Mouse (Mus musculus) embryonic facial prominence, embryonic 11.5 days (tissue): ENCODE data around the gene Slc27a5. TPM values are rescaled to one million over a fixed set of nuclear protein-coding genes. Genes with fewer than 3 reads are reported as not detected.

Source experiments
- ATAC-seq: fragments of 200-750 bp; cut with Nextera tagmentation; replicated peaks from 2 replicates; pipeline ENCODE4 v1.8.0; 2017; ENCODE audit warnings: low read depth; ENCODE audit not compliant: insufficient number of reproducible peaks, low FRiP score, low TSS enrichment
- DNase-seq: peaks from one replicate; pipeline ENCODE4 v3.0.0-alpha.2; 2015; ENCODE audit warnings: low spot score
- H3K27ac ChIP-seq: fragments of 300-500 bp; sonication (generic); replicated peaks from 2 replicates; pipeline ENCODE4 v1.5.1; 2014; ENCODE audit warnings: mild to moderate bottlenecking, low read depth, low read length, control low read depth
- H3K27me3 ChIP-seq: fragments of 300-500 bp; sonication (generic); 2 replicates; pipeline ENCODE4 v1.6.1; 2014; ENCODE audit warnings: mild to moderate bottlenecking, low read length, moderate library complexity, mixed read lengths; ENCODE audit not compliant: control insufficient read depth, insufficient read depth
- H3K36me3 ChIP-seq: fragments of 300-500 bp; sonication (generic); replicated peaks from 2 replicates; pipeline ENCODE4 v1.6.1; 2014; ENCODE audit warnings: low read depth, mild to moderate bottlenecking, low read length, moderate library complexity, mixed read lengths; ENCODE audit not compliant: control insufficient read depth, insufficient read depth
- H3K4me1 ChIP-seq: fragments of 300-500 bp; sonication (generic); 2 replicates; pipeline ENCODE4 v1.6.1; 2014; ENCODE audit warnings: low read length, mixed read lengths; ENCODE audit not compliant: control insufficient read depth, insufficient read depth
- H3K4me2 ChIP-seq: fragments of 300-500 bp; sonication (generic); 2 replicates; pipeline ENCODE4 v1.6.1; 2014; ENCODE audit warnings: low read depth, mild to moderate bottlenecking, control low read depth, low read length, moderate library complexity
- H3K4me3 ChIP-seq: fragments of 300-500 bp; sonication (generic); 2 replicates; pipeline ENCODE4 v1.5.1; 2014; ENCODE audit warnings: low read depth, low read length, control low read depth
- H3K9ac ChIP-seq: fragments of 300-500 bp; sonication (generic); replicated peaks from 2 replicates; pipeline ENCODE4 v1.6.1; 2014; ENCODE audit warnings: mild to moderate bottlenecking, control low read depth, low read length
- H3K9me3 ChIP-seq: fragments of 300-500 bp; sonication (generic); replicated peaks from 2 replicates; pipeline ENCODE4 v1.6.1; 2016; ENCODE audit warnings: mild to moderate bottlenecking, low read length, inconsistent platforms, mixed read lengths; ENCODE audit not compliant: control insufficient read depth
- WGBS: fragments of 180-500 bp; shearing (Covaris S2); extraction: QIAGEN DNeasy Blood & Tissue Kit; methylation state at CpG from one replicate; pipeline ENCODE4 v1.1.7; 2014; 5-methylcytosine and 5-hydroxymethylcytosine counted together
- polyA plus RNA-seq: library from polyadenylated mRNA; unstranded; fragments of >200 nt; fragmentation: Nextera tagmentation; extraction: Ambion mirVana; gene quantifications from 2 replicates; pipeline ENCODE4 v1.2.1, GENCODE M21; 2014

Gene Slc27a5
- polyA plus RNA-seq, 1 experiment from 2014 or later: not detected

- DNase-seq: no peak
- Histone ChIP-seq H3K36me3 (no peaks in the 10 kb centered on the region), H3K9ac (no peak overlapping the region), H3K27me3 (no peaks in the 10 kb centered on the region), H3K9me3 (no peaks in the 10 kb centered on the region), H3K4me1 (no peaks in the 10 kb centered on the region), H3K4me2 (no peak overlapping the region), H3K27ac (no peak overlapping the region), H3K4me3 (no peak overlapping the region)
- 74% methylated on average over 5 of the region's 5 CpGs for WGBS
- ATAC-seq: no peak
These were observed 40.5 kb downstream of the Slc27a5 start for GRCm38 (mm10) chr7:12957511-12957910.

- DNase-seq (no peak), ATAC-seq (no peak)
- Histone ChIP-seq H3K27ac (no peak overlapping the region), H3K27me3 (no peaks in the 10 kb centered on the region), H3K9ac (no peak overlapping the region), H3K4me2 (no peak overlapping the region), H3K36me3 (no peaks in the 10 kb centered on the region), H3K9me3 (no peaks in the 10 kb centered on the region), H3K4me3 (no peak overlapping the region), H3K4me1 (no peaks in the 10 kb centered on the region)
- 64% methylated on average over 3 of the region's 3 CpGs for WGBS
These were observed 43.1 kb downstream of the Slc27a5 start for GRCm38 (mm10) chr7:12954896-12955295.

GRCm38 (mm10) chr7:12949872-12950229, 48.1 kb downstream of the Slc27a5 start:
- Histone ChIP-seq H3K27me3 (no peaks in the 10 kb centered on the region), H3K9me3 (no peaks in the 10 kb centered on the region), H3K9ac (peak overlapping the region; percentile 67), H3K4me3 (peak overlapping the region; percentile 38), H3K27ac (peak overlapping the region; percentile 63), H3K36me3 (no peaks in the 10 kb centered on the region), H3K4me2 (peak overlapping the region; percentile 66), H3K4me1 (no peaks in the 10 kb centered on the region)
- DNase-seq (no peak), ATAC-seq (no peak)
- WGBS: 7% methylated on average over 16 of the region's 16 CpGs

- DNase-seq (peak; percentile 99), ATAC-seq (peak; percentile 97)
- WGBS: 8% methylated on average over 35 of the region's 35 CpGs
- H3K4me2 ChIP-seq: peak overlapping the region; percentile 66
- peak overlapping the region; percentile 63 for H3K27ac ChIP-seq
- peak overlapping the region; percentile 38 for H3K4me3 ChIP-seq
- H3K36me3 ChIP-seq: no peaks in the 10 kb centered on the region
- H3K4me1 ChIP-seq: no peaks in the 10 kb centered on the region
- H3K9ac ChIP-seq: peak overlapping the region; percentile 67
- H3K27me3 ChIP-seq: no peaks in the 10 kb centered on the region
- no peaks in the 10 kb centered on the region for H3K9me3 ChIP-seq
These were observed 48.7 kb downstream of the Slc27a5 start for GRCm38 (mm10) chr7:12949032-12949871.

- ATAC-seq (no peak), DNase-seq (peak; percentile 20)
- H3K4me3 ChIP-seq: no peak overlapping the region
These were observed 54.5 kb downstream of the Slc27a5 start for GRCm38 (mm10) chr7:12943488-12943887.

GRCm38 (mm10) chr7:12940599-12940998, 57.4 kb downstream of the Slc27a5 start:
- no peak overlapping the region for H3K4me2 ChIP-seq
- H3K9ac ChIP-seq: no peak overlapping the region
- H3K4me1 ChIP-seq: no peaks in the 10 kb centered on the region
- no peak overlapping the region for H3K4me3 ChIP-seq
- 85% methylated on average over 4 of the region's 4 CpGs for WGBS
- no peaks in the 10 kb centered on the region for H3K9me3 ChIP-seq
- H3K36me3 ChIP-seq: no peaks in the 10 kb centered on the region
- H3K27ac ChIP-seq: no peak overlapping the region
- no peaks in the 10 kb centered on the region for H3K27me3 ChIP-seq
- DNase-seq (no peak), ATAC-seq (no peak)

More at GRCm38 (mm10) chr7:12943488-12943887, 54.5 kb downstream of the Slc27a5 start:
- Histone ChIP-seq H3K9ac (no peak overlapping the region), H3K4me2 (no peak overlapping the region), H3K27me3 (no peaks in the 10 kb centered on the region), H3K9me3 (no peaks in the 10 kb centered on the region), H3K27ac (no peak overlapping the region), H3K36me3 (no peaks in the 10 kb centered on the region), H3K4me1 (no peaks in the 10 kb centered on the region)

Other genes starting within 250 kb of the Slc27a5 start
- 15.1 and 18.6 TPM in 2 replicates for gene Zscan18, start 194.6 kb downstream of the Slc27a5 start, polyA plus RNA-seq
- gene Zfp329, start 179.3 kb downstream of the Slc27a5 start, polyA plus RNA-seq: 15.9 and 18.6 TPM in 2 replicates
- 37.6 and 39.0 TPM in 2 replicates for gene Zfp110, start 163.4 kb downstream of the Slc27a5 start, polyA plus RNA-seq
- 6.5 and 6.9 TPM in 2 replicates for gene Zfp128, start 117.0 kb downstream of the Slc27a5 start, polyA plus RNA-seq
- gene Zscan22, start 100.4 kb downstream of the Slc27a5 start, polyA plus RNA-seq: 26.4 and 27.5 TPM in 2 replicates
- gene Rps5, start 75.9 kb downstream of the Slc27a5 start, polyA plus RNA-seq: 950 and 1,039 TPM in 2 replicates
- gene Rnf225, start 70.8 kb downstream of the Slc27a5 start, polyA plus RNA-seq: 0.56 and 0.69 TPM in 2 replicates
- 7.9 and 8.9 TPM in 2 replicates for gene Zfp324, start 32.4 kb downstream of the Slc27a5 start, polyA plus RNA-seq
- 5.9 and 6.6 TPM in 2 replicates for gene Zfp446, start 20.3 kb downstream of the Slc27a5 start, polyA plus RNA-seq
- 525 and 526 TPM in 2 replicates for gene Trim28, start 922 bp upstream of the Slc27a5 start, polyA plus RNA-seq
- 22.6 and 22.9 TPM in 2 replicates for gene Zbtb45, start 11.8 kb upstream of the Slc27a5 start, polyA plus RNA-seq
- gene Chmp2a, start 36.6 kb upstream of the Slc27a5 start, polyA plus RNA-seq: 107 and 116 TPM in 2 replicates
- 172 and 177 TPM in 2 replicates for gene Ube2m, start 40.1 kb upstream of the Slc27a5 start, polyA plus RNA-seq
- gene Mzf1, start 56.6 kb upstream of the Slc27a5 start, polyA plus RNA-seq: 1.2 and 1.6 TPM in 2 replicates
- gene Vmn1r85, start 97.0 kb upstream of the Slc27a5 start, polyA plus RNA-seq: not detected in 2 replicates
- gene Vmn1r86, start 121.7 kb upstream of the Slc27a5 start, polyA plus RNA-seq: not detected in 2 replicates
- not detected in 2 replicates for gene Vmn1r87, start 142.0 kb upstream of the Slc27a5 start, polyA plus RNA-seq
- gene Vmn1r88, start 161.4 kb upstream of the Slc27a5 start, polyA plus RNA-seq: not detected in 2 replicates
- not detected in 2 replicates for gene Vmn1r89, start 214.8 kb upstream of the Slc27a5 start, polyA plus RNA-seq